Mouse (Mus musculus) bone marrow macrophage, adult 2 months (primary cell): ENCODE results near the gene Hoxd11.

ENCODE experiments used
- CTCF ChIP-seq: IDR thresholded peaks from 2 replicates; pipeline ENCODE4 v1.5.1; 2012; ENCODE audit warnings: low read depth, mild to moderate bottlenecking, low read length, moderate library complexity
- POLR2A ChIP-seq: IDR thresholded peaks from 2 replicates; pipeline ENCODE4 v1.6.1; 2012; ENCODE audit warnings: mild to moderate bottlenecking, low read depth, low read length, borderline replicate concordance

DNA sequence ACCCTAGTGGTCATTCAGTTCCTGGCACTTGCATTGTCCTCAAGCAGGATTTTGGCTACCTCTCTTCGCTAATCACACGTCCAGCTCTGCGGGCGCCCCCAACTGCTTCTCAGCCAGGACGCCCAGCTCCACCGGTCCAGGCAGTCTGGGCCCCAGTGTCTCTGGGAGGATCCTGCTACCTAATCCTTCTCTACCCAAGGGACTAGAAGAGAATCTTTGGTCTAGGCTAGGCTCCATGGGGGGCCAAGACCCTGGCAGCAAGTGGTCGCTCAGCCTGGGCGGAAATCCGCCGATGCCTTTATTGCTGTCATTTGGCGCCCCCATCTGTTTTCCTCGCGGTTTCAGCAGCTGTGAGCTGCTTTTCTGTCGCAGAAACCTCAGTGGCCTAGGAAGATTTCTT, 17.7 kb upstream of the Hoxd11 start:
- no peak for TF ChIP-seq CTCF
- no peak for TF ChIP-seq POLR2A
